Mouse (Mus musculus): ENCODE data around the gene Thbs2. TPM values are rescaled to one million over a fixed set of nuclear protein-coding genes. Genes with fewer than 3 reads are reported as not detected.
A peak's percentile ranks its signal among the peaks of the same experiment; 100 is the strongest.

Thbs2 gene
- polyA plus RNA-seq, 1 experiment from 2014 or later: 7.4 TPM

DNA sequence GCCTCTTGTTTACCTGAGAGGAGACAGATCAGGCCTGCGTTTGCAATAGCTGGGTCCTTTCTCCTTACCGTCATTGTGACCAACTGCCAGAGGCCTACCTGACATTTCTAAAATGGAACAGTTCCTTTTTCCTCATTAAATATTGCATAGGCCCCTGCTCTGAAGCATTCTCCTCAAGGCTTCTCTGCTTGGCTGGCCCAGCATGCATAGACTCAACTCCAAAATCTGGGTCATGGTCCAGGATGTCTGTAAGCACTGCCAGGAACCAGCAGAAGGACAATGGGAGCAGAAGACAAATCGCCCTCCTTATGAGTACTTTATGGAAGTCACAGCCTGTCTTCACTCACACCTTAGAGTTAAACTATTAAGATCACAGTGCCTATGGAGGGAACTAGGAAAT lies 17.7 kb upstream of the Thbs2 start:
- no peaks in the 10 kb centered on the region for H3K36me3 ChIP-seq

GRCm38 (mm10) chr17:14711032-14711431 lies 17.0 kb upstream of the Thbs2 start:
- Histone ChIP-seq H3K4me1 (replicated peaks) (peaks cover 18% of the 10 kb centered on the region), H3K36me3 (no peaks in the 10 kb centered on the region), H3K9me3 (no peaks in the 10 kb centered on the region), H3K27ac (no peak overlapping the region), H3K27me3 (ENCODE audit: insufficient read depth, poor library complexity, severe bottlenecking) (no peaks in the 10 kb centered on the region), H3K4me3 (no peak overlapping the region)
- DNase-seq (ENCODE audit: low spot score): no peak
- 92% methylated on average over 3 of the region's 3 CpGs for WGBS

More for the DNA sequence above, 17.7 kb upstream of the Thbs2 start:
- WGBS: 89% methylated on average over 3 of the region's 3 CpGs
- peaks cover 18% of the 10 kb centered on the region for H3K4me1 ChIP-seq (replicated peaks)
- H3K27me3 ChIP-seq (ENCODE audit: insufficient read depth, poor library complexity, severe bottlenecking): no peaks in the 10 kb centered on the region
- no peak overlapping the region for H3K27ac ChIP-seq
- DNase-seq (ENCODE audit: low spot score): no peak
- no peak overlapping the region for H3K4me3 ChIP-seq
- no peaks in the 10 kb centered on the region for H3K9me3 ChIP-seq

DNA sequence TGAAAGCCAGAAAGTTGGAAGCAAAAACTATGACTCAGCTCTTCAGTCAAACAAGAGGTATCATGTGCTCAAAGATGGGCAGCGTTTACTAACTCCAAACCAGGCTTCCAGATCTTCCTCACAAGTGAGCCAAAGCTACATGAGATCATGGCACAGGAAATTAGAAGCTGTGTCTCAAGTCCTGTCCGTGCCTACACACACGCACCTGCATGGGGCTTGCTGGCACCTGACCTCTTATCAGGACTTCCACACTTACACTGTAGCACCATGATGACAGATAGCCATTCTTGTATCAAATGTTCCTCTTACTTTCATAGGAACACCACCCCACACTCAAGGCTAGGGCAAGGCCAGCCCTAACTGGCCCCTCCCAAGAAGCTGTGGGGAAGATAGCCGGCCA lies 12.0 kb upstream of the Thbs2 start:
- no peak for DNase-seq (ENCODE audit: low spot score)
- no peaks in the 10 kb centered on the region for H3K9me3 ChIP-seq
- H3K27me3 ChIP-seq (ENCODE audit: insufficient read depth, poor library complexity, severe bottlenecking): no peaks in the 10 kb centered on the region
- H3K27ac ChIP-seq: no peak overlapping the region
- 91% methylated on average over 4 of the region's 4 CpGs for WGBS
- peaks cover 6% of the 10 kb centered on the region for H3K4me1 ChIP-seq (replicated peaks)
- H3K36me3 ChIP-seq: no peaks in the 10 kb centered on the region
- no peak overlapping the region for H3K4me3 ChIP-seq

DNA sequence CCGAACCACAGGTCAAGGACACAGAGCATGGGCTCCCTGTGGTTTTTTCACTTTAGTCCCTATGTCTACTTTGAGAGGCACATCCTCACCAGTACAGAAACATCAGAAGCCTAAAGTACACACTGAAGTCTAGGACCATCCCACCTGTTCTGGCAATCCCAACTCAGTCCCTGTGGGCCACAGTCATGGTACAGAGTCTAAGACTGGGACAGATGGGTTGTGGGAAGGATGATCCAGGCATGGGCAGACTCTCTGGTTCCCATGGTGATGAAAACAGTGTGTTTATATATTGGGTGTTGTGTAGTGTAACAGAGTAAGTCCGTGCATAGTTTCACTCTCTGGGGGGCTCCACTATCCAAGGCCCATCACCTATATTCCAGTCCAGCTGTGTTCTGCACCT lies 11.4 kb upstream of the Thbs2 start:
- no peak overlapping the region for H3K27ac ChIP-seq
- no peak overlapping the region for H3K4me3 ChIP-seq
- peaks cover 6% of the 10 kb centered on the region for H3K4me1 ChIP-seq (replicated peaks)
- H3K27me3 ChIP-seq (ENCODE audit: insufficient read depth, poor library complexity, severe bottlenecking): no peaks in the 10 kb centered on the region
- no peaks in the 10 kb centered on the region for H3K9me3 ChIP-seq
- no peaks in the 10 kb centered on the region for H3K36me3 ChIP-seq
- WGBS: 86% methylated on average over 2 of the region's 2 CpGs
- DNase-seq (ENCODE audit: low spot score): no peak

DNA sequence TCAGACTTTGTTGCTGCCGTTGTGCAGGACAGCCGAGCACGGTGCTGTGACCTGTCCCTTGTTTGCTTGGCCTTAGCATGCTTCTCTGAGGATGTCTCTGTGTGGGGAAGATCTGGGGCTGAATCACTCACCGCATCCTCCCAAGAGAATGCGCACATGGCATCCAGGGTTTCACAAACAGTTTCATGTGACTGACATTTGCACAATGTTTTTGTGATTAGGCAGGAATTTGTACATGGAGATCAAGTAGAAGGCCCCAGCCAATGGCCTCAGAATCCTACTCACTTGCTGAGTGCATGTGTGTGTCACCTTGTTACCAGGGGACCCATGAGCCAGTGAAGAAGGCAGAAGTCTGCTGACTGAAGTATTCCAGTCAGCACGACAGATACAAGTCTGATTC lies 9.7 kb upstream of the Thbs2 start:
- Histone ChIP-seq H3K4me3 (no peak overlapping the region), H3K4me1 (replicated peaks) (peaks cover 6% of the 10 kb centered on the region), H3K9me3 (no peaks in the 10 kb centered on the region), H3K27ac (no peak overlapping the region), H3K27me3 (ENCODE audit: insufficient read depth, poor library complexity, severe bottlenecking) (no peaks in the 10 kb centered on the region), H3K36me3 (no peaks in the 10 kb centered on the region)
- DNase-seq (ENCODE audit: low spot score): no peak
- 70% methylated on average over 6 of the region's 6 CpGs for WGBS

- no peak overlapping the region for H3K27ac ChIP-seq
- H3K36me3 ChIP-seq: no peaks in the 10 kb centered on the region
- WGBS: 57% methylated on average over 4 of the region's 4 CpGs
- H3K4me1 ChIP-seq (replicated peaks): peaks cover 6% of the 10 kb centered on the region
- no peak for DNase-seq (ENCODE audit: low spot score)
- H3K27me3 ChIP-seq (ENCODE audit: insufficient read depth, poor library complexity, severe bottlenecking): no peaks in the 10 kb centered on the region
- H3K4me3 ChIP-seq: no peak overlapping the region
- no peaks in the 10 kb centered on the region for H3K9me3 ChIP-seq
These were observed 9.2 kb upstream of the Thbs2 start for GRCm38 (mm10) chr17:14703268-14703667.

DNA sequence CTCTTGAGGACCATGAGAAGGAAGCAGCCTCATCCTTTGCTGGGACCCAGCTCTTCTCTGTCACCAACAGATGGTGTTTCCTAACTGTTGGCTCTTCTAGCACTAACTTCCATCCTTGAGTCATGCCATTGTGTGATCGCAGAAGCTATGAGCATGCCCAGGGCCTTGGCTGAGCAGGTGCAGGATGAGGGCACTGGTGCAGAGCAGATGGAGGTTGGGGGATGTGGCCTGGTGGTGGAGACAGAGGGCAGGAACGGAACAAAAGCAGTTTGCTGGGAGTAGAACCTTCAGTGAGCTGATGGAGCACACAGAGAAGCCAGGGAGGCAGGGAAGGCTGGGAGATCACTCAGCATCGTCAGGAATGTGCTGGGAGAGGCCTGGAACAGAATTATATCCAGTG lies 8.7 kb upstream of the Thbs2 start:
- H3K9me3 ChIP-seq: no peaks in the 10 kb centered on the region
- H3K36me3 ChIP-seq: no peaks in the 10 kb centered on the region
- no peak overlapping the region for H3K4me3 ChIP-seq
- 62% methylated on average over 3 of the region's 3 CpGs for WGBS
- H3K4me1 ChIP-seq (replicated peaks): peaks cover 6% of the 10 kb centered on the region
- H3K27ac ChIP-seq: no peak overlapping the region
- no peak for DNase-seq (ENCODE audit: low spot score)
- H3K27me3 ChIP-seq (ENCODE audit: insufficient read depth, poor library complexity, severe bottlenecking): no peaks in the 10 kb centered on the region

DNA sequence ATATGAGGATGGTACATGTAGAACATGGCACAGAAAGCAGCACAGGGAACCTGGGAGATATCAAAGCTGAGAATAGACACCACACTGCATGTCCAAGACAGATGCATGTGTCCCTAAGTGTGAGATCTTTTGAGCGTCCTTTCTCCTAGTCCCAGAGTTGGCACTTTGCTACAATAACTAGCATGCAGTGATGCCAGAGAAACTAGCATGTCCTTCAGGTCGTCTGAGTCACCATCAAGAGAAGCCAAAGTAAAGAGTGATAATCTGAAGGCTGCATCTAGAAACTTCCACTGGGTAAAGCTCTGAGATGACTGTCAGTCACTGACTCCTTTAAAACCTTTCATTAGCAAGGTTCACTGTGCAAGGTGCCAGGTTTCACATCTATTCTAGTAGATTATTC lies 7.9 kb upstream of the Thbs2 start:
- H3K4me3 ChIP-seq: no peak overlapping the region
- no peaks in the 10 kb centered on the region for H3K9me3 ChIP-seq
- WGBS: 67% methylated on average over 2 of the region's 2 CpGs
- H3K4me1 ChIP-seq (replicated peaks): peaks cover 6% of the 10 kb centered on the region
- H3K27me3 ChIP-seq (ENCODE audit: insufficient read depth, poor library complexity, severe bottlenecking): no peaks in the 10 kb centered on the region
- no peak for DNase-seq (ENCODE audit: low spot score)
- H3K27ac ChIP-seq: no peak overlapping the region
- no peaks in the 10 kb centered on the region for H3K36me3 ChIP-seq

GRCm38 (mm10) chr17:14700204-14700603 lies 6.2 kb upstream of the Thbs2 start:
- Histone ChIP-seq H3K4me1 (replicated peaks) (peaks cover 6% of the 10 kb centered on the region), H3K27ac (no peak overlapping the region), H3K27me3 (ENCODE audit: insufficient read depth, poor library complexity, severe bottlenecking) (no peaks in the 10 kb centered on the region), H3K9me3 (no peaks in the 10 kb centered on the region), H3K4me3 (no peak overlapping the region), H3K36me3 (no peaks in the 10 kb centered on the region)
- 77% methylated on average over 5 of the region's 5 CpGs for WGBS
- no peak for DNase-seq (ENCODE audit: low spot score)

GRCm38 (mm10) chr17:14698188-14698587 lies 4.2 kb upstream of the Thbs2 start:
- DNase-seq (ENCODE audit: low spot score): no peak
- Histone ChIP-seq H3K4me1 (replicated peaks) (peaks cover 20% of the 10 kb centered on the region), H3K9me3 (no peaks in the 10 kb centered on the region), H3K27ac (no peak overlapping the region), H3K27me3 (ENCODE audit: insufficient read depth, poor library complexity, severe bottlenecking) (peaks cover 6% of the 10 kb centered on the region; the same call in 1 of the 2 replicates), H3K36me3 (no peaks in the 10 kb centered on the region), H3K4me3 (no peak overlapping the region)
- 76% methylated on average over 6 of the region's 6 CpGs for WGBS

GRCm38 (mm10) chr17:14697096-14697495 lies 3.1 kb upstream of the Thbs2 start:
- Histone ChIP-seq H3K27ac (no peak overlapping the region), H3K4me3 (no peak overlapping the region), H3K27me3 (ENCODE audit: insufficient read depth, poor library complexity, severe bottlenecking) (peaks cover 6% of the 10 kb centered on the region; the same call in 1 of the 2 replicates), H3K36me3 (no peaks in the 10 kb centered on the region), H3K9me3 (no peaks in the 10 kb centered on the region), H3K4me1 (replicated peaks) (peaks cover 23% of the 10 kb centered on the region)
- DNase-seq (ENCODE audit: low spot score): no peak
- 88% methylated on average over 6 of the region's 6 CpGs for WGBS

DNA sequence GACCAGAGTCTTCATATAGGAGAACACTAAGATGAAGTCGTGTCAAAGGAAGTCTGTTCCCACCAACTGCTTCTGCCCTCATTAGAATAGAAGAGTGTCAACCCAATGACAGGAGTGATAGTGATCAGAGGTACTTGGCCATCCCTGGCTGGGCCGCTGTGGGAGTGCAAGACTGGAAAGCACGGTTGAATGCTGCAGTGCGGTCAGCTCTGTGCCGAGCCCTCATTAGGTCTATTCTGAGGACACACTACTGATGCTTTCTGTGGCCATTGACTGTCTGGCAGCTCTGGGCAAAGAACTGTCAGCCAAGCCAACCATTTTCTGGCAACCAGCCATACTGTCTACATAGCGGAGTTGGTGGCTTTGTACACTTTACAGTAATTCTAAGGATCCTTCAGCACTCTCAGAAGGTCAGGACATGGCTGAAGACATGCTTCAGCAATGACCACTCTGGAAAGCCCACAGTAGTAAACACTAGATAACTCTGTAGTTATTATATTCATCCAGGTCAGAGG lies 2.3 kb upstream of the Thbs2 start:
- Histone ChIP-seq H3K36me3 (no peaks in the 10 kb centered on the region), H3K4me1 (replicated peaks) (peaks cover 23% of the 10 kb centered on the region), H3K27ac (no peak overlapping the region), H3K4me3 (no peak overlapping the region), H3K9me3 (no peaks in the 10 kb centered on the region), H3K27me3 (ENCODE audit: insufficient read depth, poor library complexity, severe bottlenecking) (peaks cover 6% of the 10 kb centered on the region; the same call in 1 of the 2 replicates)
- no peak for DNase-seq (ENCODE audit: low spot score)
- WGBS: 94% methylated on average over 6 of the region's 6 CpGs

- Histone ChIP-seq H3K27me3 (ENCODE audit: insufficient read depth, poor library complexity, severe bottlenecking) (peaks cover 6% of the 10 kb centered on the region; the same call in 1 of the 2 replicates), H3K36me3 (no peaks in the 10 kb centered on the region), H3K4me3 (peak overlapping the region; percentile 45), H3K27ac (peak overlapping the region; percentile 69), H3K9me3 (no peaks in the 10 kb centered on the region), H3K4me1 (replicated peaks) (peaks cover 23% of the 10 kb centered on the region)
- DNase-seq (ENCODE audit: low spot score): peak; percentile 27
- WGBS: 2% methylated on average over 9 of the region's 9 CpGs
These were observed 714 bp downstream of the Thbs2 start for GRCm38 (mm10) chr17:14693048-14693993.
